Mouse (Mus musculus): ENCODE data around the gene Cd81. TPM values are rescaled to one million over a fixed set of nuclear protein-coding genes. Genes with fewer than 3 reads are reported as not detected.

Cd81 gene
- polyA plus RNA-seq, 1 experiment from 2014 or later, result 319 TPM

DNA sequence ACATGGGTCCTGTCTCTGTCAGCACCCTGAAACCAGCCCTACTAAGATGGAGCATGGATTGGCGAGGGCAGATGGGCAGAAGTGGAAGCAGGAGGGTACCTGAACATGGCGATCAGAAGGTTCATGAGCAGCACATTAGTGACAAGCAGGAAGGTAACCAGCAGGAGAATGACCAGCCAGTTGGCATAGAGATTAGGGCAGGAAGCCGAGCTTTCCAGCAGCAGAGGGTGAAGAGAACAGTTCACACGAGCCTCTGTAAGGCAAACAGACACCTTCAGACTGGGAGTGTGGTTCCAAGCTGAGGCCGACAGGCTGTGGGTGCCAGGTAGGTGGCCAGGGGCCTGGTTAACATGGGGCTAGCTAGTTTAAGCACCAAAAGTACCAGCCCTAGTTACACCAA is 22.9 kb downstream of the Cd81 start:
- H3K27ac ChIP-seq (ENCODE audit: low read length), result no peak overlapping the region
- 71% methylated on average over 5 of the region's 5 CpGs for WGBS

DNA sequence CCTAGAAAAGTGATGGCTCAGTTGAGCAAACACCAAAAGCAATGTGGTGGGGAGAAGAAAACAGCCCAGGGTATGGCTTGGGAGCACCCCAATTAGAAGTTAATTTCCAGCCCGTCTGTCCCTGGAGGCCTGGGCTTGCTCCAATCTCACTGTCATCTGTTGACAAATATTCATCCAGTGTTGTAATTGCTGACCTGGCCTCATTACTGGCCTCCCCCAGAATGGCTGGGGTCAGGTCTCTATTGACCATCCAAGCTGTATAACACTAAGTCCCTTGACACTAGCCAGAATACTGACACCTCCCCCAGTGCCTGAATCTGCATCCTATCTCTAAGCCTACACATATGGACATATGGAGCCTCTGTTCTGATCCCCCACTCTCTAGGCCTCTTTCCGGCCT is 24.8 kb downstream of the Cd81 start:
- Histone ChIP-seq H3K4me3 (replicated peaks; ENCODE audit: low read length) (no peak overlapping the region), H3K27me3 (replicated peaks; ENCODE audit: control insufficient read depth, insufficient read depth, low read length) (no peaks in the 10 kb centered on the region), H3K27ac (ENCODE audit: low read length) (no peak overlapping the region), H3K9me3 (ENCODE audit: control insufficient read depth, low read length) (no peaks in the 10 kb centered on the region), H3K4me1 (replicated peaks; ENCODE audit: control insufficient read depth, insufficient read depth, low read length) (no peaks in the 10 kb centered on the region), H3K9ac (replicated peaks; ENCODE audit: low read depth, low read length) (no peak overlapping the region), H3K36me3 (ENCODE audit: control insufficient read depth, insufficient read depth) (no peaks in the 10 kb centered on the region), H3K4me2 (ENCODE audit: low read length) (no peak overlapping the region)
- WGBS, result 82% methylated on average over 2 of the region's 2 CpGs
- no peak for ATAC-seq

More for the DNA sequence above, 22.9 kb downstream of the Cd81 start:
- H3K9ac ChIP-seq (replicated peaks; ENCODE audit: low read depth, low read length), result no peak overlapping the region
- no peak for ATAC-seq
- no peak overlapping the region for H3K4me2 ChIP-seq (ENCODE audit: low read length)
- no peak overlapping the region for H3K4me3 ChIP-seq (replicated peaks; ENCODE audit: low read length)
- peaks cover 8% of the 10 kb centered on the region for H3K4me1 ChIP-seq (replicated peaks; ENCODE audit: control insufficient read depth, insufficient read depth, low read length)
- H3K36me3 ChIP-seq (ENCODE audit: control insufficient read depth, insufficient read depth), result no peaks in the 10 kb centered on the region
- no peaks in the 10 kb centered on the region for H3K9me3 ChIP-seq (ENCODE audit: control insufficient read depth, low read length)
- no peaks in the 10 kb centered on the region for H3K27me3 ChIP-seq (replicated peaks; ENCODE audit: control insufficient read depth, insufficient read depth, low read length)

DNA sequence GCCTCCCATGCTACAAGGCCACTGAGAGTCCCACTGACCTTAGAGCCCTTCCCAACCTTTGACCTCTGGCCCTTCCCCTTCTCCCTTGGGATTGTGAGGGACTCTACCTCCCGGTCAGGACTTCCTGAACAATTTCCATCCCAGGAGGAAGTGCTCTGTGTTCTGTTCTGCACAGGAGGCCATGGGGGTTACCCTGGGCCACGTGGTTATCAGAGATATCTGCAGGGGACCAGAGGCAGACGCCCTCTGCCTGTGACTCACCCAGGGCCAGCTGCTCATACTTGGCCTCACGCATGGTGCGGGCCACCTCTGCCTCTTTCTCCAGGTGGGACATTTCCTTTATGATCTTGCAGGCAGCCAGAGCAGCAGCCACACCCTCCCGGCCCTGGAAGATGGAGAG is 29.5 kb downstream of the Cd81 start:
- 78% methylated on average over 6 of the region's 6 CpGs for WGBS
- H3K9ac ChIP-seq (replicated peaks; ENCODE audit: low read depth, low read length), result no peak overlapping the region

DNA sequence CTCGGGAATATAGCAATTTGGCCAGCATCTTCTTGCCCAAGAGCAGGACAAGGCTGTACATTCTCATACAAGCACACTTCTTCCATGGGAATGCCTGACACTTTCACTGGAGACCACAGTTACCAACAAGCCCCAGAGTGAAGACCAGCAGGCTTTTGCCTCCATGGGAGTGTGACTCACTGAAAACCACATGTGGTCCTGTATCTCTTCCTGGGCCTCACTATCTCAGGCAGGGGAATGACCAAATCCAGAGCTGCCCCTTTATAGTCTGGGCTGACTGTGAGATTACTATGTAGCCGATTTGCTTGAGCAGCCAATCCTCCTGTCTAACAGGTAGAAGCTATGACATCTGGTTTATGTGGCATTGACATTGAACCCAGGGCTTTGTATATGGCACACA is 31.2 kb downstream of the Cd81 start:
- ATAC-seq, result no peak

More for the DNA sequence above, 29.5 kb downstream of the Cd81 start:
- ATAC-seq, result no peak
- no peak overlapping the region for H3K4me3 ChIP-seq (replicated peaks; ENCODE audit: low read length)
- H3K27ac ChIP-seq (ENCODE audit: low read length), result no peak overlapping the region
- H3K4me2 ChIP-seq (ENCODE audit: low read length), result no peak overlapping the region
- peaks cover 3% of the 10 kb centered on the region for H3K4me1 ChIP-seq (replicated peaks; ENCODE audit: control insufficient read depth, insufficient read depth, low read length)
- no peaks in the 10 kb centered on the region for H3K27me3 ChIP-seq (replicated peaks; ENCODE audit: control insufficient read depth, insufficient read depth, low read length)
- no peaks in the 10 kb centered on the region for H3K36me3 ChIP-seq (ENCODE audit: control insufficient read depth, insufficient read depth)
- H3K9me3 ChIP-seq (ENCODE audit: control insufficient read depth, low read length), result no peaks in the 10 kb centered on the region

DNA sequence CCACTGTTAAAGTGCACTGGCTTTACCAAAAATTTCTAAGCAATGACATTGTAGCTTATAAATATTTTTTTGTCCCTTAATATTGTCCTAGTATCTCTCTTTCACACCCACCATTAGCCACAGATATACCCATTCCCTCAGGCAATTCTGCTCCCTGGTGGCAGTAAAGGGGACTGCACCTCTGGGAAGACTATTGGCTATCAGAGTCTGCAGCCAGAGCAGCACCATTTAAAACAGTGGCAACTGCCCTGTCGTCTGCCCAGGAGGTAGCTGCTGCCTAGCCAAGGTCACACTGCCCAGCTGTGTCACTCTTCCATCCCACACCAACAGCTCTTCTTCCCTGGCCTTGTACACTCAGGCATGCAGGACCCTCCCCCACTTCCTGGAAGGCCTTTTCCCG is 33.8 kb downstream of the Cd81 start:
- Histone ChIP-seq H3K27me3 (replicated peaks; ENCODE audit: control insufficient read depth, insufficient read depth, low read length) (no peaks in the 10 kb centered on the region), H3K27ac (ENCODE audit: low read length) (no peak overlapping the region), H3K4me2 (ENCODE audit: low read length) (no peak overlapping the region), H3K9me3 (ENCODE audit: control insufficient read depth, low read length) (no peaks in the 10 kb centered on the region), H3K9ac (replicated peaks; ENCODE audit: low read depth, low read length) (no peak overlapping the region), H3K4me1 (replicated peaks; ENCODE audit: control insufficient read depth, insufficient read depth, low read length) (peaks cover 3% of the 10 kb centered on the region), H3K36me3 (ENCODE audit: control insufficient read depth, insufficient read depth) (no peaks in the 10 kb centered on the region), H3K4me3 (replicated peaks; ENCODE audit: low read length) (no peak overlapping the region)
- ATAC-seq, result no peak
- WGBS, result 45% methylated on average over 2 of the region's 2 CpGs

More for the DNA sequence above, 31.2 kb downstream of the Cd81 start:
- 84% methylated on average over 2 of the region's 2 CpGs for WGBS
- Histone ChIP-seq H3K9me3 (ENCODE audit: control insufficient read depth, low read length) (no peaks in the 10 kb centered on the region), H3K9ac (replicated peaks; ENCODE audit: low read depth, low read length) (no peak overlapping the region), H3K36me3 (ENCODE audit: control insufficient read depth, insufficient read depth) (no peaks in the 10 kb centered on the region), H3K4me3 (replicated peaks; ENCODE audit: low read length) (no peak overlapping the region), H3K27ac (ENCODE audit: low read length) (no peak overlapping the region), H3K27me3 (replicated peaks; ENCODE audit: control insufficient read depth, insufficient read depth, low read length) (no peaks in the 10 kb centered on the region), H3K4me1 (replicated peaks; ENCODE audit: control insufficient read depth, insufficient read depth, low read length) (peaks cover 3% of the 10 kb centered on the region), H3K4me2 (ENCODE audit: low read length) (no peak overlapping the region)

DNA sequence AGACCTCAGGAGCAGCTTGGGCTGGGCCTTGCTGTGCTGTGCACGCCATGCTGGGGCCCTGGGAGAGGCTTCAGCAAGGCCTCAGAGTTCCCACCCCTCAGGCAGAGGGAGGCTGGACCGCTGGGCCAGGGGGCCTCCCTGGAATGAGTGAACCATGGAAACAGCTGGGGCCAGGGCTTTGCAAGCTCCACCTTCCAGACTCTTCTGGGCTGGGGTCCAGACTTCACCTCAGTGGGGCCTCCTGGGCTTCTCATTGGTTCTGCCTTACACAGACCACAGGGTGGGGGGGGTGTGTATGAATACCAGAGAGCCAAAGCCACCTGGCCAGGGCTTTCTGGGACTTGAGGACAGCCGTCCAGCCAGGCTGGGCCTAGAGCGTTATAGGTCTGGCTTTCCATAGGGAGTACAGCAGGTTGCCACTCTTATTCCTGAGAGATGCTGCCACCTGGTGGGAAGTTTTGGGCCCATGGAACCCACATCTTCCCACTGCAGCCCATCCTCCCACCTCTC is 34.6 kb downstream of the Cd81 start:
- ATAC-seq, result peak; percentile 26; the same call in 1 of the 2 replicates
- no peaks in the 10 kb centered on the region for H3K27me3 ChIP-seq (replicated peaks; ENCODE audit: control insufficient read depth, insufficient read depth, low read length)
- H3K9me3 ChIP-seq (ENCODE audit: control insufficient read depth, low read length), result no peaks in the 10 kb centered on the region
- 0 out of 2 replicates have a peak overlapping the region, but pooled peaks have one; percentile 11 for H3K9ac ChIP-seq (replicated peaks; ENCODE audit: low read depth, low read length)
- peaks cover 3% of the 10 kb centered on the region for H3K4me1 ChIP-seq (replicated peaks; ENCODE audit: control insufficient read depth, insufficient read depth, low read length)
- H3K4me2 ChIP-seq (ENCODE audit: low read length), result no peak overlapping the region
- H3K36me3 ChIP-seq (ENCODE audit: control insufficient read depth, insufficient read depth), result no peaks in the 10 kb centered on the region
- no peak overlapping the region for H3K27ac ChIP-seq (ENCODE audit: low read length)
- 37% methylated on average over 4 of the region's 4 CpGs for WGBS
- no peak overlapping the region for H3K4me3 ChIP-seq (replicated peaks; ENCODE audit: low read length)

DNA sequence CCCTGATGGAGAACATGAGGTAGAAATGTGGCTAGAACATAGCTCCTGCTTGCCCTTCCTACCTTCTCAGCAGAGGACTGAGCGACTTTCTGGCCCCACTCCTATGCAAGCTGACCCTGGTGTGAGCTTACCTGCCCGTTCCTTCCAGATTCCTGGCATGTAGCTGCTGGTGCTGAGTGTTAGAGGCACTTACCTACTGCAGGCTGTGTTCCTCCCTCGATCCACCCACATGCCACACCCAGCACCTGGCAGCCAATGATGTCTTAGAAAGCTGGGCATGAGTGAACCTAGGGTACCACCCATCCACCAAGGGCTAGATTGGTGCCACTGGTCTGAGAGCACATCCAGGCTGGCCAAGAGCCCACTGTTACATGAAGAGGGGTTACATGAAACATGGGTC is 41.3 kb downstream of the Cd81 start:
- Histone ChIP-seq H3K9ac (replicated peaks; ENCODE audit: low read depth, low read length) (no peak overlapping the region), H3K36me3 (ENCODE audit: control insufficient read depth, insufficient read depth) (no peaks in the 10 kb centered on the region), H3K4me3 (replicated peaks; ENCODE audit: low read length) (no peak overlapping the region), H3K27me3 (replicated peaks; ENCODE audit: control insufficient read depth, insufficient read depth, low read length) (no peaks in the 10 kb centered on the region), H3K9me3 (ENCODE audit: control insufficient read depth, low read length) (no peaks in the 10 kb centered on the region), H3K27ac (ENCODE audit: low read length) (no peak overlapping the region), H3K4me1 (replicated peaks; ENCODE audit: control insufficient read depth, insufficient read depth, low read length) (no peaks in the 10 kb centered on the region), H3K4me2 (ENCODE audit: low read length) (no peak overlapping the region)
- 71% methylated on average over 3 of the region's 3 CpGs for WGBS
- no peak for ATAC-seq

DNA sequence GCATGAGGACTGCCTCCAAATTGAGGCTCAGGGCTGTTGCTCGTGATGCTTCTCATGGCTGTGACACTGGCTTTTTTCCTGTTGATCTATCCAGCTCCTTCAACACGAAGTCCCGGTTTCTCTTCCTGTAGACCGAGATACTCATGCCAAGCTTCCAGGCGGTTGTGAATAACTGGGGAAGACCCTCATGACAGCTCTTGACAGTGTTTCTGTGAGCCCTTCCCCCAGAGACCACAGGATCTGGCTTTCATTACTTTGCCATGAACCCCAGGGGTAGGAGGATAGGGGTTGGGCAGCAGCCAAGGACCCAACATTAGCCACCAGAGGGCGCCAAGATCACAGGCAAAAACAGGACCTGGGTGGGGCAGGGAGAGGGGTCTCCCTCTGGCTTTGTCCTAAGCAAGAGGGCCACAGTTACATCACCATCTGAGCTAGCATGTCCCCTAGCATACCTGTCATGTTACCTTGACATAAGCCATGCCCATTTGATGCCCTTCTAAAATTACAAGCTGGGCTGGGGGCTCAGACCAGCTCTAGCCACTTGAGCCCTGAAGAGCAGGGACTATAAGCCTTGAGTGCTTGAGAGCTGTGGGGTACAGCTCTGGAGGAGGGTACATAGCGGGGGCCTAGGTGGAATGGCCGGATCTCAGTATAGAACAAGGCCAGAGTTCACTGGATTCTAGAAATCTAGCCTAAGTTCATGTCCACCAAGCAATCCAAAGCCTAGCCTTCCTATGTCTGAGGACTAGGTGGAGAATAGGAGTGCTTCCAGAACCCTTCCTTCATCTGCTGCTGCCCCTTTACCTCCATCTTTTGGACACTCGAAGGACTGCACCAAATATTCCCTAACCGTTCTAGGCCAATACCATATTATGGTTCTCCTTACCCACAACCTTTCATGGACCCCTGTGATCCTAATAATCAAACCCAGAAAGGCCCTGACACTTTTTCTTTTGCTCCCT is 42.3 kb downstream of the Cd81 start, which contains the start of gene Trpm5:
Gene Trpm5 (minus strand): TSS at position 51 of the 962 bp plus-strand sequence.
- Histone ChIP-seq H3K4me3 (replicated peaks; ENCODE audit: low read length) (no peak within 1 kb of the TSS), H3K4me1 (replicated peaks; ENCODE audit: control insufficient read depth, insufficient read depth, low read length) (no peaks in the 10 kb centered on the region), H3K27me3 (replicated peaks; ENCODE audit: control insufficient read depth, insufficient read depth, low read length) (no peaks in the 10 kb centered on the region), H3K27ac (ENCODE audit: low read length) (no peak within 1 kb of the TSS), H3K36me3 (ENCODE audit: control insufficient read depth, insufficient read depth) (no peaks in the 10 kb centered on the region), H3K4me2 (ENCODE audit: low read length) (no peak within 1 kb of the TSS), H3K9ac (replicated peaks; ENCODE audit: low read depth, low read length) (no peak within 1 kb of the TSS), H3K9me3 (ENCODE audit: control insufficient read depth, low read length) (no peaks in the 10 kb centered on the region)
- 47% methylated on average over 10 of the region's 10 CpGs for WGBS
- ATAC-seq, result no peak

DNA sequence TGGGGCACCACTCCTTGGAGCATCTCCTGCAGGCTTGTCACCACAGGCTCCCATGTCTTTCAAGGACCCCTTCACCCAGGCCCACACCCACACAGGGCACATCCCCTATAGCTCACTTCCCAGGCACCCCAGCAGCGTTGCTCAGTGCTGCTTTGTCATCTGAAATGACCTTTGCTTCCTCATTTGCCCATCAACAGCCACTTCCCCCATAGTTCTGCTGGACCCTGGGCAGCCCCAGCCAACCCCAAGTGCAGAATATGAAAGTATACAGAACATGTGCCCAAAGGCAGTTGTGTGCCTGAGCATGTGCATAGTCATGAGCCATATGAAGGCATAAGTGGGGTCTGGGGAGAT is 43.0 kb downstream of the Cd81 start:
- no peak overlapping the region for H3K9ac ChIP-seq (replicated peaks; ENCODE audit: low read depth, low read length)
- ATAC-seq, result no peak
- no peaks in the 10 kb centered on the region for H3K36me3 ChIP-seq (ENCODE audit: control insufficient read depth, insufficient read depth)
- H3K27me3 ChIP-seq (replicated peaks; ENCODE audit: control insufficient read depth, insufficient read depth, low read length), result no peaks in the 10 kb centered on the region
- H3K27ac ChIP-seq (ENCODE audit: low read length), result no peak overlapping the region
- H3K9me3 ChIP-seq (ENCODE audit: control insufficient read depth, low read length), result no peaks in the 10 kb centered on the region
- WGBS, result 45% methylated on average over 1 of the region's 1 CpGs
- H3K4me1 ChIP-seq (replicated peaks; ENCODE audit: control insufficient read depth, insufficient read depth, low read length), result no peaks in the 10 kb centered on the region
- H3K4me3 ChIP-seq (replicated peaks; ENCODE audit: low read length), result no peak overlapping the region
- no peak overlapping the region for H3K4me2 ChIP-seq (ENCODE audit: low read length)

All from forebrain, embryonic 16.5 days (tissue).